Mouse (Mus musculus) forebrain, embryonic 11.5 days (tissue): Measurements from ENCODE around the gene Usp32. TPM values are rescaled to one million over a fixed set of nuclear protein-coding genes. Genes with fewer than 3 reads are reported as not detected.

Experiments used
- ATAC-seq: fragments of 200-750 bp; cut with Nextera tagmentation; replicated peaks from 2 replicates; pipeline ENCODE4 v1.8.0; 2017; ENCODE audit warnings: moderate TSS enrichment; ENCODE audit not compliant: low FRiP score
- DNase-seq: peaks from one replicate; pipeline ENCODE4 v3.0.0-alpha.2; 2017; ENCODE audit warnings: low spot score
- H3K27ac ChIP-seq: fragments of 300-500 bp; sonication (generic); 2 replicates; pipeline ENCODE4 v1.5.1; 2014; ENCODE audit warnings: low read depth, low read length
- H3K27me3 ChIP-seq: fragments of 300-500 bp; sonication (generic); 2 replicates; pipeline ENCODE4 v1.6.1; 2014; ENCODE audit warnings: mild to moderate bottlenecking, low read length, mixed read lengths; ENCODE audit not compliant: control insufficient read depth, insufficient read depth
- H3K36me3 ChIP-seq: fragments of 300-500 bp; sonication (generic); 2 replicates; pipeline ENCODE4 v1.6.1; 2014; ENCODE audit warnings: mild to moderate bottlenecking, low read length, moderate library complexity, mixed read lengths; ENCODE audit not compliant: control insufficient read depth, insufficient read depth
- H3K4me1 ChIP-seq: fragments of 300-500 bp; sonication (generic); replicated peaks from 2 replicates; pipeline ENCODE4 v1.6.1; 2014; ENCODE audit warnings: low read length, mixed read lengths; ENCODE audit not compliant: control insufficient read depth, insufficient read depth
- H3K4me2 ChIP-seq: fragments of 300-500 bp; sonication (generic); 2 replicates; pipeline ENCODE4 v1.6.1; 2014; ENCODE audit warnings: low read depth, mild to moderate bottlenecking, low read length, moderate library complexity, mixed read lengths; ENCODE audit not compliant: severe bottlenecking
- H3K4me3 ChIP-seq: fragments of 300-500 bp; sonication (generic); 2 replicates; pipeline ENCODE4 v1.5.1; 2014; ENCODE audit warnings: low read depth, low read length
- H3K9ac ChIP-seq: fragments of 300-500 bp; sonication (generic); 2 replicates; pipeline ENCODE4 v1.6.1; 2014; ENCODE audit warnings: low read length
- H3K9me3 ChIP-seq: fragments of 300-500 bp; sonication (generic); 2 replicates; pipeline ENCODE4 v1.6.1; 2016; ENCODE audit warnings: low read length, mixed read lengths; ENCODE audit not compliant: control insufficient read depth
- WGBS: fragments of 180-500 bp; shearing (Covaris S2); extraction: QIAGEN DNeasy Blood & Tissue Kit; methylation state at CpG from one replicate; pipeline ENCODE4 v1.1.7; 2014; 5-methylcytosine and 5-hydroxymethylcytosine counted together
- polyA plus RNA-seq: library from polyadenylated mRNA; unstranded; fragments of >200 nt; fragmentation: Nextera tagmentation; extraction: Ambion mirVana; gene quantifications from 2 replicates; pipeline ENCODE4 v1.2.1, GENCODE M21; 2014

Gene Usp32
- polyA plus RNA-seq, 1 experiment from 2014 or later: 8.0 TPM

- DNase-seq: no peak
- Histone ChIP-seq H3K36me3 (no peaks in the 10 kb centered on the region; the same call in 1 of the 2 replicates), H3K4me1 (no peaks in the 10 kb centered on the region), H3K27ac (no peak overlapping the region), H3K4me2 (no peak overlapping the region), H3K27me3 (no peaks in the 10 kb centered on the region), H3K9me3 (no peaks in the 10 kb centered on the region), H3K9ac (no peak overlapping the region), H3K4me3 (no peak overlapping the region)
- ATAC-seq: no peak
These were observed 30.0 kb downstream of the Usp32 start for GRCm38 (mm10) chr11:85109957-85110356.

DNA sequence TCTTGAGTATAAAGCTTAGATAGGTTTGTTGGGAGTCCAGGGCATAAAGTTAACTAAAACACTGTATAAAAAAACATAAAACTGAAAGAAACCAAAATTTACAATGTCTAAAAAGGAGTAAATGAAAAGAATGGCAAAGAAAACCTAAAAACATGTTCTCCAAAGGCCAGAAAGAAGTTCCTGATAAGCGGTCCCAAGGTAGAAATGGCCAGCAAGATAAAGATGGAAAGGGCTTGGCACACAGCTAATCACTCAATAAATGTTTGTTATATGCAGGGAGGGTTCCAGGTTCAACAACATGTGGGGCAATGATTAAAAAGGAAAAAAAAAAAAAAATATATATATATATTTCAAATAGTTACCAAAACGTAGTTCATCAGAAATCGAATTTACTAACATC is 32.7 kb downstream of the Usp32 start:
- Histone ChIP-seq H3K9me3 (no peaks in the 10 kb centered on the region), H3K27ac (no peak overlapping the region), H3K4me1 (no peaks in the 10 kb centered on the region), H3K9ac (no peak overlapping the region), H3K4me2 (no peak overlapping the region), H3K27me3 (no peaks in the 10 kb centered on the region), H3K4me3 (no peak overlapping the region), H3K36me3 (no peaks in the 10 kb centered on the region; the same call in 1 of the 2 replicates)
- WGBS: 94% methylated on average over 3 of the region's 3 CpGs
- DNase-seq (no peak), ATAC-seq (no peak)

GRCm38 (mm10) chr11:85105836-85106235 is 34.1 kb downstream of the Usp32 start:
- no peaks in the 10 kb centered on the region for H3K36me3 ChIP-seq
- H3K4me3 ChIP-seq: no peak overlapping the region
- ATAC-seq (no peak), DNase-seq (no peak)
- no peak overlapping the region for H3K4me2 ChIP-seq
- H3K4me1 ChIP-seq: no peaks in the 10 kb centered on the region
- H3K9ac ChIP-seq: no peak overlapping the region
- H3K27ac ChIP-seq: no peak overlapping the region
- H3K27me3 ChIP-seq: no peaks in the 10 kb centered on the region
- H3K9me3 ChIP-seq: no peaks in the 10 kb centered on the region
- WGBS: 85% methylated on average over 2 of the region's 2 CpGs

DNA sequence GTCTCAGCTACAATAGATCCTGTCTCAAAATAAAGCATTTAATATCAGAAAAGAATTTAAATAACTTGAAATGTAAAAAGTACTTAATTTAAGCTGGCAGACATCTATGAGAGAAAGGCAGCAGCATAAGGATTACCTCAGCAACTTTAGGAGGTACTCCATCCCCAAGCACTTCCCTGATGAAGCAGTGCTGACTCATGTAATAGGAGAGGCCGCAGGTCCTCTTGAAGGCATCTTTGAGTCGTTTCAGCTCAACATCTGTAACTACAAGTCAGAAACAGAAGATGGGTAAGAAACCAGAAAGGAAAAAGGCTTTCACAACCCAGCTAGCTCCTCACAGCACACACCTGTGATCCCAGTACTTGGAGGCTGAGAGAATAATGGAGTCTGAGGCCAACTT is 36.2 kb downstream of the Usp32 start:
- no peak overlapping the region for H3K9ac ChIP-seq
- no peaks in the 10 kb centered on the region for H3K27me3 ChIP-seq
- no peaks in the 10 kb centered on the region for H3K9me3 ChIP-seq
- no peak for DNase-seq
- no peak for ATAC-seq
- 71% methylated on average over 2 of the region's 2 CpGs for WGBS
- no peaks in the 10 kb centered on the region for H3K36me3 ChIP-seq
- H3K4me3 ChIP-seq: no peak overlapping the region
- no peaks in the 10 kb centered on the region for H3K4me1 ChIP-seq
- H3K27ac ChIP-seq: no peak overlapping the region
- H3K4me2 ChIP-seq: no peak overlapping the region

GRCm38 (mm10) chr11:85095116-85095515 is 44.8 kb downstream of the Usp32 start:
- H3K4me1 ChIP-seq: no peaks in the 10 kb centered on the region
- no peak for ATAC-seq
- no peaks in the 10 kb centered on the region for H3K9me3 ChIP-seq
- no peaks in the 10 kb centered on the region for H3K27me3 ChIP-seq
- WGBS: 45% methylated on average over 5 of the region's 5 CpGs
- no peak overlapping the region for H3K9ac ChIP-seq
- no peak overlapping the region for H3K27ac ChIP-seq
- H3K36me3 ChIP-seq: no peaks in the 10 kb centered on the region
- H3K4me2 ChIP-seq: no peak overlapping the region
- no peak overlapping the region for H3K4me3 ChIP-seq
- DNase-seq: no peak

GRCm38 (mm10) chr11:85086253-85086652 is 53.7 kb downstream of the Usp32 start:
- H3K27ac ChIP-seq: no peak overlapping the region
- H3K9me3 ChIP-seq: no peaks in the 10 kb centered on the region
- no peaks in the 10 kb centered on the region for H3K4me1 ChIP-seq
- DNase-seq (no peak), ATAC-seq (no peak)
- H3K9ac ChIP-seq: no peak overlapping the region
- H3K36me3 ChIP-seq: no peaks in the 10 kb centered on the region
- no peak overlapping the region for H3K4me3 ChIP-seq
- no peaks in the 10 kb centered on the region for H3K27me3 ChIP-seq
- no peak overlapping the region for H3K4me2 ChIP-seq

GRCm38 (mm10) chr11:85067871-85068270 is 72.1 kb downstream of the Usp32 start:
- Histone ChIP-seq H3K9me3 (no peaks in the 10 kb centered on the region), H3K4me3 (no peak overlapping the region), H3K36me3 (no peaks in the 10 kb centered on the region), H3K4me2 (no peak overlapping the region), H3K27ac (no peak overlapping the region), H3K27me3 (no peaks in the 10 kb centered on the region), H3K4me1 (no peaks in the 10 kb centered on the region), H3K9ac (no peak overlapping the region)
- ATAC-seq: no peak
- no peak for DNase-seq
- WGBS: 94% methylated on average over 4 of the region's 4 CpGs

GRCm38 (mm10) chr11:85058562-85058961 is 81.4 kb downstream of the Usp32 start:
- Histone ChIP-seq H3K4me2 (no peak overlapping the region), H3K36me3 (no peaks in the 10 kb centered on the region), H3K4me1 (no peaks in the 10 kb centered on the region), H3K27me3 (no peaks in the 10 kb centered on the region), H3K9ac (no peak overlapping the region), H3K27ac (no peak overlapping the region), H3K9me3 (no peaks in the 10 kb centered on the region), H3K4me3 (no peak overlapping the region)
- ATAC-seq (no peak), DNase-seq (no peak)
- WGBS: 94% methylated on average over 4 of the region's 4 CpGs

- no peak overlapping the region for H3K4me3 ChIP-seq
- ATAC-seq (no peak), DNase-seq (no peak)
- H3K9me3 ChIP-seq: no peaks in the 10 kb centered on the region
- no peaks in the 10 kb centered on the region for H3K27me3 ChIP-seq
- H3K9ac ChIP-seq: no peak overlapping the region
- H3K27ac ChIP-seq: no peak overlapping the region
- 100% methylated on average over 1 of the region's 1 CpGs for WGBS
- H3K36me3 ChIP-seq: no peaks in the 10 kb centered on the region
- H3K4me2 ChIP-seq: no peak overlapping the region
- H3K4me1 ChIP-seq: no peaks in the 10 kb centered on the region
These were observed 82.4 kb downstream of the Usp32 start for GRCm38 (mm10) chr11:85057544-85057943.
